Mouse (Mus musculus) CH12.LX (cell line): Measurements from ENCODE around the gene E130114P18Rik. TPM values are rescaled to one million over a fixed set of nuclear protein-coding genes. Genes with fewer than 3 reads are reported as not detected.

Experiments used
- DNase-seq: peaks from one replicate; pipeline ENCODE4 v3.0.0-alpha.2; 2013; ENCODE audit errors: extremely low read depth
- H3K27ac ChIP-seq: 2 replicates; pipeline ENCODE4 v1.5.1; 2012; ENCODE audit warnings: low read depth, mild to moderate bottlenecking, control low read depth, moderate library complexity; ENCODE audit not compliant: insufficient read depth
- H3K27me3 ChIP-seq: replicated peaks from 2 replicates; pipeline ENCODE3; 2012; ENCODE audit warnings: inconsistent platforms
- H3K36me3 ChIP-seq, 2 experiments: replicated peaks in 1 of 2; 2 replicates each; pipeline versions ENCODE3 to v1.6.1; 2012; ENCODE audit warnings: inconsistent platforms in 1 of 2, low read length in 1 of 2, mild to moderate bottlenecking in 1 of 2, mixed read lengths in 1 of 2, moderate library complexity in 1 of 2; ENCODE audit not compliant: control insufficient read depth in 1 of 2, insufficient read depth in 1 of 2
- H3K4me1 ChIP-seq, 2 experiments: 2 replicates each; pipeline ENCODE4 v1.6.1; 2012; ENCODE audit warnings: inconsistent platforms in 1 of 2, moderate library complexity in 1 of 2; ENCODE audit not compliant: insufficient read depth in 2 of 2, control insufficient read depth in 1 of 2
- H3K4me2 ChIP-seq: 2 replicates; pipeline ENCODE4 v1.6.1; 2012; ENCODE audit warnings: low read depth, mild to moderate bottlenecking, control low read depth; ENCODE audit not compliant: poor library complexity, insufficient read depth, severe bottlenecking
- H3K4me3 ChIP-seq, 3 experiments: fragments of 150-350 bp in 1 of 3; sonication (generic) in 1 of 3; replicated peaks in 1 of 3; 2 replicates each; pipeline versions ENCODE3 to v1.5.1; 2011 to 2012; ENCODE audit warnings: low read depth in 2 of 3, low read length in 2 of 3, mild to moderate bottlenecking in 2 of 3, moderate library complexity in 2 of 3, control low read depth in 1 of 3, improper control_type of control experiment in 1 of 3, inconsistent platforms in 1 of 3, mixed read lengths in 1 of 3; ENCODE audit not compliant: poor library complexity in 1 of 3
- H3K79me2 ChIP-seq: replicated peaks from 2 replicates; pipeline ENCODE4 v1.6.1; 2012; ENCODE audit warnings: mild to moderate bottlenecking, moderate library complexity; ENCODE audit not compliant: control insufficient read depth, poor library complexity, insufficient read depth, severe bottlenecking; ENCODE audit errors: extremely low read depth
- H3K9ac ChIP-seq: 2 replicates; pipeline ENCODE4 v1.6.1; 2012; ENCODE audit warnings: low read depth, mild to moderate bottlenecking, control low read depth, moderate library complexity; ENCODE audit not compliant: insufficient read depth
- H3K9me3 ChIP-seq: replicated peaks from 2 replicates; pipeline ENCODE3; 2012; ENCODE audit warnings: low read length, inconsistent platforms, mixed read lengths
- CHD2 ChIP-seq: IDR thresholded peaks from 2 replicates; pipeline ENCODE4 v1.6.1; 2011; ENCODE audit warnings: low read length, improper control_type of control experiment
- E2F4 ChIP-seq: IDR thresholded peaks from 2 replicates; pipeline ENCODE4 v1.6.1; 2011; ENCODE audit warnings: low read depth, low read length, improper control_type of control experiment; ENCODE audit not compliant: insufficient replicate concordance
- ETS1 ChIP-seq: conservative IDR thresholded peaks from 2 replicates; pipeline ENCODE4 v1.6.1; 2012; ENCODE audit warnings: low read depth, mild to moderate bottlenecking, inconsistent platforms, low read length, improper control_type of control experiment, moderate library complexity
- GABPA ChIP-seq: IDR thresholded peaks from 2 replicates; pipeline ENCODE4 v1.6.1; 2012; ENCODE audit warnings: low read depth, low read length, improper control_type of control experiment, inconsistent platforms; ENCODE audit not compliant: insufficient replicate concordance
- IRF4 ChIP-seq: IDR thresholded peaks from 2 replicates; pipeline ENCODE4 v1.6.1; 2014; ENCODE audit warnings: low read depth, mild to moderate bottlenecking, inconsistent platforms, low read length, improper control_type of control experiment
- JUN ChIP-seq: IDR thresholded peaks from 2 replicates; pipeline ENCODE4 v1.6.1; 2011; ENCODE audit warnings: low read depth, mild to moderate bottlenecking, low read length, improper control_type of control experiment, moderate library complexity; ENCODE audit not compliant: insufficient read depth
- MAFK ChIP-seq: IDR thresholded peaks from 2 replicates; pipeline ENCODE4 v1.6.1; 2011; ENCODE audit warnings: low read length, improper control_type of control experiment; ENCODE audit not compliant: insufficient replicate concordance
- MAX ChIP-seq: IDR thresholded peaks from 2 replicates; pipeline ENCODE4 v1.6.1; 2011; ENCODE audit warnings: low read length, improper control_type of control experiment
- MEF2A ChIP-seq: IDR thresholded peaks from 2 replicates; pipeline ENCODE4 v1.6.1; 2014; ENCODE audit warnings: low read depth, mild to moderate bottlenecking, inconsistent platforms, low read length, improper control_type of control experiment, borderline replicate concordance
- MXI1 ChIP-seq: IDR thresholded peaks from 2 replicates; pipeline ENCODE4 v1.6.1; 2011; ENCODE audit warnings: mild to moderate bottlenecking, low read depth, low read length, improper control_type of control experiment
- MYC ChIP-seq: IDR thresholded peaks from 2 replicates; pipeline ENCODE4 v1.6.1; 2011; ENCODE audit warnings: low read depth, mild to moderate bottlenecking, improper control_type of control experiment, low read length
- NRF1 ChIP-seq: IDR thresholded peaks from 2 replicates; pipeline ENCODE4 v1.6.1; 2014; ENCODE audit warnings: low read depth, mild to moderate bottlenecking, inconsistent platforms, low read length, improper control_type of control experiment, moderate library complexity
- POLR2AphosphoS2 ChIP-seq: IDR thresholded peaks from 2 replicates; pipeline ENCODE4 v1.6.1; 2011; ENCODE audit warnings: low read depth, low read length, improper control_type of control experiment
- SIN3A ChIP-seq: IDR thresholded peaks from 2 replicates; pipeline ENCODE4 v1.6.1; 2012; ENCODE audit warnings: low read length, improper control_type of control experiment, inconsistent platforms
- SMC3 ChIP-seq: IDR thresholded peaks from 2 replicates; pipeline ENCODE4 v1.6.1; 2011; ENCODE audit warnings: low read depth, low read length, improper control_type of control experiment
- USF2 ChIP-seq: conservative IDR thresholded peaks from 2 replicates; pipeline ENCODE4 v1.6.1; 2011; ENCODE audit warnings: low read depth, low read length, improper control_type of control experiment
- ZMIZ1 ChIP-seq: IDR thresholded peaks from 2 replicates; pipeline ENCODE4 v1.6.1; 2012; ENCODE audit warnings: low read depth, mild to moderate bottlenecking, inconsistent platforms, low read length, improper control_type of control experiment
- ZNF384 ChIP-seq: IDR thresholded peaks from 2 replicates; pipeline ENCODE4 v1.6.1; 2012; ENCODE audit warnings: low read depth, low read length, improper control_type of control experiment, inconsistent platforms
- dilution Hi-C: fragments of 300-500 bp; cut with MboI; formaldehyde crosslinking; loops from 2 replicates; pipeline ENCODE4 v1.14.3; 2020; ENCODE audit warnings: low sequenced_read_pairs; ENCODE audit not compliant: extremely low pct_unique_long_range_greater_than_20kb, extremely low pct_ligation_motif_present
- in situ Hi-C: fragments of 300-500 bp; cut with MboI; formaldehyde crosslinking; loops from 3 replicates; pipeline ENCODE4 v1.14.3; 2019; ENCODE audit warnings: low sequenced_read_pairs, low pct_ligation_motif_present, low pct_unique_long_range_greater_than_20kb, mixed read lengths
- polyA plus RNA-seq: library from polyadenylated mRNA; unstranded; fragments of >175 nt; gene quantifications from 2 replicates; pipeline ENCODE4 v1.2.1, GENCODE M21; 2012; ENCODE audit warnings: low read depth; ENCODE audit not compliant: insufficient read length
- total RNA-seq, 2 experiments: library from RNA; depleted of rRNA; stranded (reverse); fragments of 300-350 nt in 1 of 2; fragments of >200 nt in 1 of 2; gene quantifications; 2 replicates each; pipeline ENCODE4 v1.2.3; 2012 to 2014

Gene E130114P18Rik
- total and polyA plus RNA-seq, 3 experiments = not detected

GRCm38 (mm10) chr4:97779003-97779930, 1.4 kb upstream of the E130114P18Rik start:
- no peak overlapping the region for H3K4me2 ChIP-seq
- no peaks in the 10 kb centered on the region for H3K27me3 ChIP-seq
- in situ Hi-C loops = no loop called here
- H3K79me2 ChIP-seq = no peaks in the 10 kb centered on the region
- no peaks in the 10 kb centered on the region for H3K4me1 ChIP-seq
- TF ChIP-seq USF2 (no peak), IRF4 (no peak), MAX (no peak), MAFK (no peak), SMC3 (no peak), MXI1 (no peak), ETS1 (no peak), JUN (no peak), NRF1 (no peak), MYC (no peak), E2F4 (no peak), ZNF384 (no peak), ZMIZ1 (no peak), POLR2AphosphoS2 (no peak), GABPA (no peak), SIN3A (no peak), CHD2 (no peak), MEF2A (no peak)
- no peak overlapping the region for H3K4me3 ChIP-seq
- peaks cover 52% of the 10 kb centered on the region for H3K9me3 ChIP-seq
- H3K9ac ChIP-seq = no peak overlapping the region
- no peak for DNase-seq
- H3K36me3 ChIP-seq = no peaks in the 10 kb centered on the region
- dilution Hi-C loops = no loop called here
- H3K27ac ChIP-seq = no peak overlapping the region
